Mouse (Mus musculus): ENCODE measurements around the gene Slc9c1. TPM values are rescaled to one million over a fixed set of nuclear protein-coding genes. Genes with fewer than 3 reads are reported as not detected.

Slc9c1 gene
- polyA plus RNA-seq, 1 experiment from 2014 or later, result not detected

DNA sequence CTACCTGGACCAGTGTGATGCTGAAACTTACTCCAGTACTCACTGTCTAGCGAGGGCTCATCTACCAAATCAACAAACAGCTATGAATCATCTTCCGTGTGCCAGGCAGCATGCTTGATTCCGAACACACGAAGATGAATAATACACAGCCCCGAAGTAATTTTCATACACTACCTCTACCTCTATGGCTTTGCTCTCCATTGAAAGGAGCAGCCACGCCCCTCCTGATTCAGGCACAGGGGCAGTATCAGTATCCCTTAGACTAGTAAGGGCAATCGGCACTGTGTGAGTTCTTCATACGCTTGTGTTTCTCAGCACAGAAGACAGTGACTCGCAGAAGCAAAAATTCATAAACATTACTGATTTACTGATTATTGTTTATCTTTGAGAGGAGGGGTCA lies 119.4 kb downstream of the Slc9c1 start:
- peaks cover 27% of the 10 kb centered on the region for H3K27me3 ChIP-seq
- H3K4me2 ChIP-seq, result peak overlapping the region; percentile 82
- peaks cover 13% of the 10 kb centered on the region for H3K4me1 ChIP-seq
- no peak overlapping the region for H3K9ac ChIP-seq
- no peaks in the 10 kb centered on the region for H3K36me3 ChIP-seq
- no peaks in the 10 kb centered on the region for H3K9me3 ChIP-seq (replicated peaks)
- H3K27ac ChIP-seq, result no peak overlapping the region
- WGBS, result 64% methylated on average over 9 of the region's 9 CpGs
- ATAC-seq (replicated peaks; ENCODE audit: low FRiP score), result no peak
- peak overlapping the region; percentile 42 for H3K4me3 ChIP-seq (replicated peaks)

Other genes starting within 250 kb of the Slc9c1 start
- gene Cd200, start 126.3 kb upstream of the Slc9c1 start, polyA plus RNA-seq (2015; fragmentation: Nextera tagmentation; extraction: Ambion mirVana), result 34.9 and 39.1 TPM in 2 replicates
- gene Gm609, start 42.3 kb upstream of the Slc9c1 start, polyA plus RNA-seq (2015; fragmentation: Nextera tagmentation; extraction: Ambion mirVana), result 0.61 and 0.80 TPM in 2 replicates
- gene Gm17783, start 3.3 kb upstream of the Slc9c1 start, polyA plus RNA-seq (2015; fragmentation: Nextera tagmentation; extraction: Ambion mirVana), result 2.4 and 2.5 TPM in 2 replicates
- 0.08 and 0.18 TPM in 2 replicates for gene Gcsam, start 75.1 kb downstream of the Slc9c1 start, polyA plus RNA-seq (2015; fragmentation: Nextera tagmentation; extraction: Ambion mirVana)
- gene BC016579, start 118.8 kb downstream of the Slc9c1 start, polyA plus RNA-seq (2015; fragmentation: Nextera tagmentation; extraction: Ambion mirVana), result 0.23 and 0.30 TPM in 2 replicates
- gene Tmprss7, start 158.3 kb downstream of the Slc9c1 start, polyA plus RNA-seq (2015; fragmentation: Nextera tagmentation; extraction: Ambion mirVana), result 0.09 TPM in 1 of 2 replicates, not detected in the other
- 7.9 and 13.4 TPM in 2 replicates for gene Tagln3, start 189.3 kb downstream of the Slc9c1 start, polyA plus RNA-seq (2015; fragmentation: Nextera tagmentation; extraction: Ambion mirVana)
- 36.9 and 39.3 TPM in 2 replicates for gene Abhd10, start 207.6 kb downstream of the Slc9c1 start, polyA plus RNA-seq (2015; fragmentation: Nextera tagmentation; extraction: Ambion mirVana)

Data from kidney, embryonic 15.5 days (tissue).